Mouse (Mus musculus) CH12.LX (cell line): Measurements from ENCODE around the gene Isyna1. TPM values are rescaled to one million over a fixed set of nuclear protein-coding genes. Genes with fewer than 3 reads are reported as not detected.

Experiments
- DNase-seq: peaks from one replicate; pipeline ENCODE4 v3.0.0-alpha.2; 2013; ENCODE audit errors: extremely low read depth
- H3K27ac ChIP-seq: 2 replicates; pipeline ENCODE4 v1.5.1; 2012; ENCODE audit warnings: low read depth, mild to moderate bottlenecking, control low read depth, moderate library complexity; ENCODE audit not compliant: insufficient read depth
- H3K27me3 ChIP-seq: replicated peaks from 2 replicates; pipeline ENCODE3; 2012; ENCODE audit warnings: inconsistent platforms
- H3K36me3 ChIP-seq, 2 experiments: replicated peaks in 1 of 2; 2 replicates each; pipeline versions ENCODE3 to v1.6.1; 2012; ENCODE audit warnings: inconsistent platforms in 1 of 2, low read length in 1 of 2, mild to moderate bottlenecking in 1 of 2, mixed read lengths in 1 of 2, moderate library complexity in 1 of 2; ENCODE audit not compliant: control insufficient read depth in 1 of 2, insufficient read depth in 1 of 2
- H3K4me1 ChIP-seq, 2 experiments: 2 replicates each; pipeline ENCODE4 v1.6.1; 2012; ENCODE audit warnings: inconsistent platforms in 1 of 2, moderate library complexity in 1 of 2; ENCODE audit not compliant: insufficient read depth in 2 of 2, control insufficient read depth in 1 of 2
- H3K4me2 ChIP-seq: 2 replicates; pipeline ENCODE4 v1.6.1; 2012; ENCODE audit warnings: low read depth, mild to moderate bottlenecking, control low read depth; ENCODE audit not compliant: poor library complexity, insufficient read depth, severe bottlenecking
- H3K4me3 ChIP-seq, 3 experiments: fragments of 150-350 bp in 1 of 3; sonication (generic) in 1 of 3; replicated peaks in 1 of 3; 2 replicates each; pipeline versions ENCODE3 to v1.5.1; 2011 to 2012; ENCODE audit warnings: low read depth in 2 of 3, low read length in 2 of 3, mild to moderate bottlenecking in 2 of 3, moderate library complexity in 2 of 3, control low read depth in 1 of 3, improper control_type of control experiment in 1 of 3, inconsistent platforms in 1 of 3, mixed read lengths in 1 of 3; ENCODE audit not compliant: poor library complexity in 1 of 3
- H3K79me2 ChIP-seq: replicated peaks from 2 replicates; pipeline ENCODE4 v1.6.1; 2012; ENCODE audit warnings: mild to moderate bottlenecking, moderate library complexity; ENCODE audit not compliant: control insufficient read depth, poor library complexity, insufficient read depth, severe bottlenecking; ENCODE audit errors: extremely low read depth
- H3K9ac ChIP-seq: 2 replicates; pipeline ENCODE4 v1.6.1; 2012; ENCODE audit warnings: low read depth, mild to moderate bottlenecking, control low read depth, moderate library complexity; ENCODE audit not compliant: insufficient read depth
- H3K9me3 ChIP-seq: replicated peaks from 2 replicates; pipeline ENCODE3; 2012; ENCODE audit warnings: low read length, inconsistent platforms, mixed read lengths
- CTCF ChIP-seq, 2 experiments: IDR thresholded peaks in 1 of 2; conservative IDR thresholded peaks in 1 of 2; 2 replicates each; pipeline ENCODE4 v1.5.1; 2011 to 2012; ENCODE audit warnings: low read depth in 2 of 2, low read length in 2 of 2, improper control_type of control experiment in 1 of 2, inconsistent platforms in 1 of 2, mild to moderate bottlenecking in 1 of 2, moderate library complexity in 1 of 2
- E2F4 ChIP-seq: IDR thresholded peaks from 2 replicates; pipeline ENCODE4 v1.6.1; 2011; ENCODE audit warnings: low read depth, low read length, improper control_type of control experiment; ENCODE audit not compliant: insufficient replicate concordance
- ELF1 ChIP-seq: IDR thresholded peaks from 2 replicates; pipeline ENCODE4 v1.6.1; 2014; ENCODE audit warnings: low read depth, mild to moderate bottlenecking, inconsistent platforms, low read length, improper control_type of control experiment
- ETS1 ChIP-seq: conservative IDR thresholded peaks from 2 replicates; pipeline ENCODE4 v1.6.1; 2012; ENCODE audit warnings: low read depth, mild to moderate bottlenecking, inconsistent platforms, low read length, improper control_type of control experiment, moderate library complexity
- GABPA ChIP-seq: IDR thresholded peaks from 2 replicates; pipeline ENCODE4 v1.6.1; 2012; ENCODE audit warnings: low read depth, low read length, improper control_type of control experiment, inconsistent platforms; ENCODE audit not compliant: insufficient replicate concordance
- HCFC1 ChIP-seq: IDR thresholded peaks from 2 replicates; pipeline ENCODE4 v1.6.1; 2012; ENCODE audit warnings: low read depth, mild to moderate bottlenecking, inconsistent platforms, low read length, improper control_type of control experiment
- MAX ChIP-seq: IDR thresholded peaks from 2 replicates; pipeline ENCODE4 v1.6.1; 2011; ENCODE audit warnings: low read length, improper control_type of control experiment
- MAZ ChIP-seq: IDR thresholded peaks from 2 replicates; pipeline ENCODE4 v1.6.1; 2012; ENCODE audit warnings: low read depth, mild to moderate bottlenecking, inconsistent platforms, low read length, improper control_type of control experiment, moderate library complexity
- MXI1 ChIP-seq: IDR thresholded peaks from 2 replicates; pipeline ENCODE4 v1.6.1; 2011; ENCODE audit warnings: mild to moderate bottlenecking, low read depth, low read length, improper control_type of control experiment
- MYC ChIP-seq: IDR thresholded peaks from 2 replicates; pipeline ENCODE4 v1.6.1; 2011; ENCODE audit warnings: low read depth, mild to moderate bottlenecking, improper control_type of control experiment, low read length
- PAX5 ChIP-seq: IDR thresholded peaks from 2 replicates; pipeline ENCODE4 v1.6.1; 2012; ENCODE audit warnings: low read length, inconsistent platforms, mixed read lengths
- POLR2A ChIP-seq: IDR thresholded peaks from 2 replicates; pipeline ENCODE4 v1.6.1; 2011; ENCODE audit warnings: low read depth, mild to moderate bottlenecking, improper control_type of control experiment, low read length
- POLR2AphosphoS2 ChIP-seq: IDR thresholded peaks from 2 replicates; pipeline ENCODE4 v1.6.1; 2011; ENCODE audit warnings: low read depth, low read length, improper control_type of control experiment
- RCOR1 ChIP-seq: conservative IDR thresholded peaks from 2 replicates; pipeline ENCODE4 v1.6.1; 2012; ENCODE audit warnings: low read depth, mild to moderate bottlenecking, inconsistent platforms, low read length, improper control_type of control experiment
- TBP ChIP-seq: conservative IDR thresholded peaks from 2 replicates; pipeline ENCODE4 v1.6.1; 2011; ENCODE audit warnings: low read depth, low read length, improper control_type of control experiment
- TCF12 ChIP-seq: IDR thresholded peaks from 2 replicates; pipeline ENCODE4 v1.6.1; 2014; ENCODE audit warnings: low read depth, mild to moderate bottlenecking, inconsistent platforms, low read length, improper control_type of control experiment
- USF2 ChIP-seq: conservative IDR thresholded peaks from 2 replicates; pipeline ENCODE4 v1.6.1; 2011; ENCODE audit warnings: low read depth, low read length, improper control_type of control experiment
- ZC3H11A ChIP-seq: IDR thresholded peaks from 2 replicates; pipeline ENCODE4 v1.6.1; 2012; ENCODE audit warnings: low read depth, mild to moderate bottlenecking, inconsistent platforms, low read length, improper control_type of control experiment
- ZMIZ1 ChIP-seq: IDR thresholded peaks from 2 replicates; pipeline ENCODE4 v1.6.1; 2012; ENCODE audit warnings: low read depth, mild to moderate bottlenecking, inconsistent platforms, low read length, improper control_type of control experiment
- ZNF384 ChIP-seq: IDR thresholded peaks from 2 replicates; pipeline ENCODE4 v1.6.1; 2012; ENCODE audit warnings: low read depth, low read length, improper control_type of control experiment, inconsistent platforms
- dilution Hi-C: fragments of 300-500 bp; cut with MboI; formaldehyde crosslinking; loops from 2 replicates; pipeline ENCODE4 v1.14.3; 2020; ENCODE audit warnings: low sequenced_read_pairs; ENCODE audit not compliant: extremely low pct_unique_long_range_greater_than_20kb, extremely low pct_ligation_motif_present
- in situ Hi-C: fragments of 300-500 bp; cut with MboI; formaldehyde crosslinking; loops from 3 replicates; pipeline ENCODE4 v1.14.3; 2019; ENCODE audit warnings: low sequenced_read_pairs, low pct_ligation_motif_present, low pct_unique_long_range_greater_than_20kb, mixed read lengths
- polyA plus RNA-seq: library from polyadenylated mRNA; unstranded; fragments of >175 nt; gene quantifications from 2 replicates; pipeline ENCODE4 v1.2.1, GENCODE M21; 2012; ENCODE audit warnings: low read depth; ENCODE audit not compliant: insufficient read length
- total RNA-seq, 2 experiments: library from RNA; depleted of rRNA; stranded (reverse); fragments of 300-350 nt in 1 of 2; fragments of >200 nt in 1 of 2; gene quantifications; 2 replicates each; pipeline ENCODE4 v1.2.3; 2012 to 2014

Gene Isyna1
- total and polyA plus RNA-seq, 3 experiments, result 99.9 to 163 (median 141) TPM

- Histone ChIP-seq H3K4me3 (no peak overlapping the region), H3K36me3 (peaks cover 0 to 63% of the 10 kb centered on the region in 2 experiments), H3K9me3 (no peaks in the 10 kb centered on the region), H3K27me3 (no peaks in the 10 kb centered on the region), H3K27ac (no peak overlapping the region), H3K9ac (no peak overlapping the region), H3K79me2 (no peaks in the 10 kb centered on the region), H3K4me1 (peaks cover 3 to 42% of the 10 kb centered on the region in 2 experiments; a peak in 2 of 4 replicates), H3K4me2 (no peak overlapping the region)
- no peak for DNase-seq
- in situ Hi-C loops (no loop called here), dilution Hi-C loops (no loop called here)
- TF ChIP-seq GABPA (no peak), TCF12 (no peak), HCFC1 (no peak), MXI1 (no peak), ZNF384 (no peak), MYC (no peak), USF2 (no peak), PAX5 (no peak), ETS1 (no peak), MAX (no peak), CTCF (conservative IDR thresholded peaks at IDR 0.05 in 1 of 2, IDR thresholded peaks at IDR 0.05 in 1 of 2; ENCODE audit: low read depth in 2 of 2, low read length in 2 of 2) (no peak), POLR2A (no peak), ZMIZ1 (no peak), ELF1 (no peak), RCOR1 (no peak), E2F4 (no peak), TBP (no peak), ZC3H11A (no peak), MAZ (no peak)
Measured at GRCm38 (mm10) chr8:70563763-70564387, 30.3 kb upstream of the Isyna1 start.

- dilution Hi-C loops (no loop called here), in situ Hi-C loops (no loop called here)
- Histone ChIP-seq H3K79me2 (no peaks in the 10 kb centered on the region), H3K4me3 (no peak overlapping the region), H3K27me3 (no peaks in the 10 kb centered on the region), H3K4me1 (peaks cover 3 to 38% of the 10 kb centered on the region in 2 experiments; a peak in 2 of 4 replicates), H3K4me2 (no peak overlapping the region), H3K27ac (no peak overlapping the region), H3K9ac (no peak overlapping the region), H3K36me3 (peaks cover 0 to 65% of the 10 kb centered on the region in 2 experiments), H3K9me3 (no peaks in the 10 kb centered on the region)
- no peak for TF ChIP-seq POLR2AphosphoS2
- no peak for TF ChIP-seq PAX5
- DNase-seq, result no peak
Measured at GRCm38 (mm10) chr8:70564696-70565235, 29.4 kb upstream of the Isyna1 start.
